Mouse (Mus musculus) bone marrow macrophage, adult 2 months (primary cell): ENCODE data around the gene Chst8.

Source experiments
- CTCF ChIP-seq: IDR thresholded peaks from 2 replicates; pipeline ENCODE4 v1.5.1; 2012; ENCODE audit warnings: low read depth, mild to moderate bottlenecking, low read length, moderate library complexity
- POLR2A ChIP-seq: IDR thresholded peaks from 2 replicates; pipeline ENCODE4 v1.6.1; 2012; ENCODE audit warnings: mild to moderate bottlenecking, low read depth, low read length, borderline replicate concordance

- TF ChIP-seq CTCF (no peak), POLR2A (no peak)
Measured at GRCm38 (mm10) chr7:34672916-34673315, 139.6 kb downstream of the Chst8 start.
